Mouse (Mus musculus) neural tube, embryonic 11.5 days (tissue): ENCODE data around the gene Grik3. TPM values are rescaled to one million over a fixed set of nuclear protein-coding genes. Genes with fewer than 3 reads are reported as not detected.

Experiments
- ATAC-seq: fragments of 200-750 bp; cut with Nextera tagmentation; 2 replicates; pipeline ENCODE4 v1.8.0; 2017; ENCODE audit warnings: moderate number of reproducible peaks, mild to moderate bottlenecking, moderate TSS enrichment, moderate library complexity; ENCODE audit not compliant: insufficient read depth, low FRiP score, low TSS enrichment
- DNase-seq: peaks from one replicate; pipeline ENCODE4 v3.0.0-alpha.2; 2015; ENCODE audit warnings: low spot score
- H3K27ac ChIP-seq: fragments of 300-500 bp; sonication (generic); 2 replicates; pipeline ENCODE4 v1.5.1; 2014; ENCODE audit warnings: low read depth, mild to moderate bottlenecking, low read length
- H3K27me3 ChIP-seq: fragments of 300-500 bp; sonication (generic); 2 replicates; pipeline ENCODE4 v1.6.1; 2014; ENCODE audit warnings: mild to moderate bottlenecking, low read length, mixed read lengths; ENCODE audit not compliant: control insufficient read depth, insufficient read depth
- H3K36me3 ChIP-seq: fragments of 300-500 bp; sonication (generic); 2 replicates; pipeline ENCODE4 v1.6.1; 2014; ENCODE audit warnings: mild to moderate bottlenecking, low read length, moderate library complexity, mixed read lengths; ENCODE audit not compliant: control insufficient read depth, insufficient read depth
- H3K4me1 ChIP-seq: fragments of 300-500 bp; sonication (generic); 2 replicates; pipeline ENCODE4 v1.6.1; 2014; ENCODE audit warnings: low read length, mixed read lengths; ENCODE audit not compliant: control insufficient read depth, insufficient read depth
- H3K4me2 ChIP-seq: fragments of 300-500 bp; sonication (generic); 2 replicates; pipeline ENCODE4 v1.6.1; 2014; ENCODE audit warnings: low read depth, mild to moderate bottlenecking, moderate library complexity
- H3K4me3 ChIP-seq: fragments of 300-500 bp; sonication (generic); 2 replicates; pipeline ENCODE4 v1.5.1; 2014; ENCODE audit warnings: low read depth, low read length
- H3K9ac ChIP-seq: fragments of 300-500 bp; sonication (generic); 2 replicates; pipeline ENCODE4 v1.6.1; 2014; ENCODE audit warnings: mild to moderate bottlenecking, low read length
- H3K9me3 ChIP-seq: fragments of 300-500 bp; sonication (generic); 2 replicates; pipeline ENCODE4 v1.6.1; 2016; ENCODE audit warnings: low read length; ENCODE audit not compliant: control insufficient read depth
- WGBS: fragments of 180-500 bp; shearing (Covaris S2); extraction: QIAGEN DNeasy Blood & Tissue Kit; methylation state at CpG from one replicate; pipeline ENCODE4 v1.1.7; 2014; 5-methylcytosine and 5-hydroxymethylcytosine counted together
- polyA plus RNA-seq: library from polyadenylated mRNA; unstranded; fragments of >200 nt; fragmentation: Nextera tagmentation; extraction: Ambion mirVana; gene quantifications from 2 replicates; pipeline ENCODE4 v1.2.1, GENCODE M21; 2014

Gene Grik3
- polyA plus RNA-seq: 1.3 and 1.4 TPM in 2 replicates

DNA sequence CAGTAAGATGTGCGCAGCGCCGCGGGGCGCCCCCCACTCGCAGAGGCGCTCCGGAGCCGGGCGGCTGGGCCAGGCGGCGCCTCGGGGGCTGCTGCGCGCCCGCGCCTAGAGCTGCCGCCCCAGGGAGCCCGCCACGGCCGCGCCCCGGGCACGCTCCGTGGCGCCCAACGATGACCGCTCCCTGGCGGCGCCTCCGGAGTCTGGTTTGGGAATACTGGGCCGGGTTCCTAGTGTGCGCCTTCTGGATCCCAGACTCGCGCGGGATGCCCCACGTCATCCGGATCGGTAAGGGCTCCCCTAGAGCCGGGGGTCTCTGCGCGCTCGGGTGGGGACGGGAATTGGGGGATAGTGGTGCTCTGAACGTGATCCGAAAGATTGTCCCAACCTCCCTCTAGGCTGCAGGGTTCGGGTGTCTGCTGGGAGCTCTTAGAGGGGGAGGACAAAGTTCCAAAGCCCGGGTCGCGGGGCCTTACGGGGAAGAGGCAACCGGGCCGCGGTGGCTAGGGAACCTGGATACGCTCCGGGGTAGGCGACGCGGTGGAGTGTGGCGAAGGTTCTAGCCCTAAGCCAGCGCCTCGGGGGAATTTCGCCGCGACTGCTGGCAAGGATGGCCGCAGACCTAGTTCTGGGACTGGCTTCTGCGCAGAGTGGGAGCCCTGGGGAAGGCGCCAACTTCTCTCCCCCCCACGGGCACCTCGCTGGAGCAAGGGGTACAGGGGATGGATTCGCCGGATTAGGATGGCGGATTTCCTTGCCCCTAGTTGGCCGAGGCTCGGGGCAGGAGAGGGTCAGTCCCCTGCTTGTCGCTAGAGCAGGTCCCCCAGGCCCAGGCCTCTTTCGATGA is at the start of gene Grik3:
Grik3 (plus strand) TSS at position 40 of the 844 bp plus-strand sequence.
- no peaks in the 10 kb centered on the region for H3K36me3 ChIP-seq
- peak within 1 kb of the TSS; percentile 72 for H3K27ac ChIP-seq
- peaks cover 86% of the 10 kb centered on the region for H3K27me3 ChIP-seq
- ATAC-seq: no peak
- DNase-seq: peak; percentile 52
- H3K4me1 ChIP-seq: peaks cover 41% of the 10 kb centered on the region
- under 1% methylated on average over 46 of the region's 77 CpGs for WGBS
- no peaks in the 10 kb centered on the region for H3K9me3 ChIP-seq
- H3K4me3 ChIP-seq: peak within 1 kb of the TSS; percentile 46
- H3K4me2 ChIP-seq: peak within 1 kb of the TSS; percentile 80
- peak within 1 kb of the TSS; percentile 61 for H3K9ac ChIP-seq

- H3K9ac ChIP-seq: no peak overlapping the region
- H3K4me3 ChIP-seq: no peak overlapping the region
- H3K27ac ChIP-seq: no peak overlapping the region
- 0 out of 2 replicates have a peak, but pooled peaks cover 5% of the 10 kb centered on the region for H3K4me1 ChIP-seq
- H3K4me2 ChIP-seq: no peak overlapping the region
- H3K36me3 ChIP-seq: no peaks in the 10 kb centered on the region
- H3K9me3 ChIP-seq: no peaks in the 10 kb centered on the region
- WGBS: 91% methylated on average over 4 of the region's 4 CpGs
- ATAC-seq (no peak), DNase-seq (no peak)
- no peaks in the 10 kb centered on the region for H3K27me3 ChIP-seq
These were observed 48.7 kb upstream of the Grik3 start for GRCm38 (mm10) chr4:125441821-125442220.

DNA sequence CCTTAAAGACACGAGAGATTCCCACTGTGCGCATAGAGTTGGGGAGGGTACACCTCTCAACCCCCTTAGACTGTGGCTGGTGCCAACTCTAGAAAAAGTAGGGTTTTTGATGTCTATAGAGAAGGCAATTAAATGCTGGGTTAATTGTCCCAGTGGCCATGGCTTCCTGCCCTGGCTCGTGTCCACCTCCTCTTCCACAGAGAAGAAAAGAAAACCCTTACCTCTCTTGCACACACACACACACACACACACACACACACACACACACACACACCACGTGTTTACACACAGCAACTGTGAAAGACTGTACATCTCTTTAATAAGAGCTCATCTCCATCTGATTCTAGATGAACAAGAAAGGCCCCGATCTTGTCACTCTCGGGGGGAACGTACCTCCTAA is 46.1 kb upstream of the Grik3 start:
- H3K27me3 ChIP-seq: no peaks in the 10 kb centered on the region

GRCm38 (mm10) chr4:125450602-125451321 is 39.7 kb upstream of the Grik3 start:
- DNase-seq: peak; percentile 47
- H3K27ac ChIP-seq: no peak overlapping the region
- no peaks in the 10 kb centered on the region; the same call in 1 of the 2 replicates for H3K4me1 ChIP-seq
- no peak overlapping the region for H3K4me3 ChIP-seq
- ATAC-seq: no peak
- H3K36me3 ChIP-seq: no peaks in the 10 kb centered on the region
- no peak overlapping the region for H3K4me2 ChIP-seq
- H3K9ac ChIP-seq: no peak overlapping the region
- H3K9me3 ChIP-seq: no peaks in the 10 kb centered on the region
- no peaks in the 10 kb centered on the region for H3K27me3 ChIP-seq
- 55% methylated on average over 7 of the region's 7 CpGs for WGBS

More for the DNA sequence above, 46.1 kb upstream of the Grik3 start:
- 77% methylated on average over 7 of the region's 7 CpGs for WGBS
- Histone ChIP-seq H3K4me3 (no peak overlapping the region), H3K27ac (no peak overlapping the region), H3K9me3 (no peaks in the 10 kb centered on the region), H3K4me2 (no peak overlapping the region), H3K9ac (no peak overlapping the region), H3K36me3 (no peaks in the 10 kb centered on the region), H3K4me1 (0 out of 2 replicates have a peak, but pooled peaks cover 5% of the 10 kb centered on the region)
- DNase-seq (no peak), ATAC-seq (no peak)

GRCm38 (mm10) chr4:125451821-125452220 is 38.7 kb upstream of the Grik3 start:
- DNase-seq: no peak
- Histone ChIP-seq H3K9me3 (no peaks in the 10 kb centered on the region), H3K4me2 (no peak overlapping the region), H3K36me3 (no peaks in the 10 kb centered on the region), H3K27ac (no peak overlapping the region), H3K9ac (no peak overlapping the region), H3K27me3 (no peaks in the 10 kb centered on the region), H3K4me1 (no peaks in the 10 kb centered on the region; the same call in 1 of the 2 replicates), H3K4me3 (no peak overlapping the region)
- 51% methylated on average over 6 of the region's 6 CpGs for WGBS
- no peak for ATAC-seq

- Histone ChIP-seq H3K4me2 (no peak overlapping the region), H3K4me1 (peaks cover 5% of the 10 kb centered on the region; the same call in 1 of the 2 replicates), H3K27ac (no peak overlapping the region), H3K9me3 (no peaks in the 10 kb centered on the region), H3K27me3 (no peaks in the 10 kb centered on the region), H3K36me3 (no peaks in the 10 kb centered on the region), H3K9ac (no peak overlapping the region), H3K4me3 (no peak overlapping the region)
- DNase-seq: no peak
- WGBS: 56% methylated on average over 5 of the region's 5 CpGs
- no peak for ATAC-seq
These were observed 34.0 kb upstream of the Grik3 start for GRCm38 (mm10) chr4:125456506-125456905.

DNA sequence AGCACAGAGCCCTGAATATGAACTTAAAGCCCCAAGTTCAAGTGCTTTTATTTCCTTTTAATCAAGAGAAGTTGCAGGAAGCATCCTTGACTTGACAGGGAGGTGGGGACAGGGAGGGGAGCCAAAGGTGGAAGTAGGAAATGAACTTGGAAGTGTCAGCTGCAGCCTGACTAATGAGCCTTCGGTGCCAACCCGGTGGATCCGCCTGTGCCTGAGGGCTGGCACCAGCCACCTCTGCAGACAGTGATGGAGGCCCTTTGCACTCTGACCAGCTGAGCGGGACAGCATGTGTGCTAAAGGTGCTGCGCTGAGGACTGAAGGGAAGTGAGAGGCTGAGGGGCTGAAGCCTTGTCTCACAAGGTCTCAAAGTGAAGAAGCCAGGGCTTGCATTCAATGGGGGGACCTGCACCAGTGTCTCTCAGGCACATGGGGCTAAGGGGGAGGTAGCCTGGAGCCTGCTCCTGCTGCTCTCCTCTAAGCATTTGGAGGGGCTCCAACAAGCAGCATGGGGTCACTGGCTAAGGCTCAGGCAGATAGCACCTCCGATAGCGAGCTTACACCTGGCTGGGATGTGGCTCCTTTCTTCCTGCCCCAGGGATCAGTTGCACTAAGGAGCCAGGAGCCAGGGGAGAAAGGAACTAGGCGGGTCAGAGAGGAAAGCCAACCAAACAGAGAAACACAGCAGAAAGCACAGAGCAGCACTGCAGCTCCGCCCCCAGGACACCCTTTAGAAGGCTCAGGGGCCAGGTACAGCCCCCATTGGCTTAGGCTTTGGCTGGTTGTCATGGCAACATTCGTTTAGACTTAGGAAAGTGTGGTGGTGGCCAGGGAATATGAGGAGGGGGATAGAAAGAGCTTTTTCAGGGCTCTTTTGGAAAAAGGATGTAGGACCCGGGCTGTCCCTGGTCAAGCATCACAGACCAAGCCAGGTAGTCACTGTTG is 33.1 kb upstream of the Grik3 start:
- no peak overlapping the region for H3K9ac ChIP-seq
- H3K4me3 ChIP-seq: no peak overlapping the region
- H3K27me3 ChIP-seq: no peaks in the 10 kb centered on the region
- H3K4me1 ChIP-seq: peaks cover 5% of the 10 kb centered on the region; the same call in 1 of the 2 replicates
- DNase-seq (no peak), ATAC-seq (no peak)
- no peaks in the 10 kb centered on the region for H3K9me3 ChIP-seq
- H3K36me3 ChIP-seq: no peaks in the 10 kb centered on the region
- H3K27ac ChIP-seq: no peak overlapping the region
- H3K4me2 ChIP-seq: no peak overlapping the region
- WGBS: 31% methylated on average over 11 of the region's 11 CpGs

GRCm38 (mm10) chr4:125459791-125460190 is 30.7 kb upstream of the Grik3 start:
- H3K27ac ChIP-seq: no peak overlapping the region
- H3K4me1 ChIP-seq: peaks cover 5% of the 10 kb centered on the region; the same call in 1 of the 2 replicates
- no peaks in the 10 kb centered on the region for H3K9me3 ChIP-seq
- DNase-seq (no peak), ATAC-seq (no peak)
- H3K27me3 ChIP-seq: no peaks in the 10 kb centered on the region
- 81% methylated on average over 9 of the region's 9 CpGs for WGBS
- H3K4me3 ChIP-seq: no peak overlapping the region
- H3K36me3 ChIP-seq: no peaks in the 10 kb centered on the region
- no peak overlapping the region for H3K4me2 ChIP-seq
- H3K9ac ChIP-seq: no peak overlapping the region
